ENCODE assay signal across 8 mouse cellular contexts in the genomic region with DNA sequence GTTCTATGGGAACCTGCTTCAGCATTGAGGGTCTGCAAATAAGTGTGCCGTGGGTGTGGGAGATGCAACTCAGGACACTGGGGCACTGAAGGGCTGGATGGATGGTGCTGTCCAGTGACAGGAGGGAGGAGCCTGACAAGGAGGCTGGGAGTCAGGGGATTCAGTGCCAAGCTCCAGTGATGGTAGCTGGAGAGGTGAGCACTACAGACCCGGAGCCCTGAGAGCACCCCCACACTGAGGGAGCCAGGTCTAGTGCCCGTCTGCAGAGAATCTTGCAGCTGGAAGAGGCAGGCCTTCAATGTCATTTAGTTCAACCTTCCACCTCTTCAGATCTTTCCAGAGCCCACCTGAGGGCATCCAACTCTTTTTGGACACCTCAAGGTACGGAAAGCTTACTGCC. TPM values are rescaled to one million over a fixed set of nuclear protein-coding genes. Genes with fewer than 3 reads are reported as not detected.
A peak's percentile ranks its signal among the peaks of the same experiment; 100 is the strongest.
DNase-seq lines count a peak whose midpoint lies in the region; ATAC-seq lines count a peak whose summit lies in the region.

A gene (plus strand): TSS at position 156 of the 400 bp plus-strand sequence.

- no peaks in the 10 kb centered on the region for H3K9me3 ChIP-seq in megakaryocyte, embryonic 14.5 days
- H3K9me3 ChIP-seq in midbrain, embryonic 13.5 days = no peaks in the 10 kb centered on the region

- no peak for ATAC-seq in megakaryocyte, adult 5-6 weeks (ENCODE audit: poor library complexity, severe bottlenecking)
- ATAC-seq in midbrain, embryonic 13.5 days = peak; percentile 34

- H3K36me3 ChIP-seq in megakaryocyte, embryonic 14.5 days (replicated peaks; ENCODE audit: low read length) = peaks cover 9% of the 10 kb centered on the region
- H3K36me3 ChIP-seq in midbrain, embryonic 13.5 days = no peaks in the 10 kb centered on the region

- peak within 1 kb of the TSS; percentile 88 for H3K27ac ChIP-seq in midbrain, embryonic 13.5 days

- H3K9ac ChIP-seq in midbrain, embryonic 13.5 days (replicated peaks) = peak within 1 kb of the TSS; percentile 88

- peak within 1 kb of the TSS; percentile 94 for H3K4me3 ChIP-seq in megakaryocyte, embryonic 14.5 days (replicated peaks)
- H3K4me3 ChIP-seq in midbrain, embryonic 13.5 days (replicated peaks) = peak within 1 kb of the TSS; percentile 88

- WGBS in midbrain, embryonic 13.5 days = 20% methylated on average over 4 of the region's 4 CpGs

- peaks cover 29% of the 10 kb centered on the region for H3K27me3 ChIP-seq in megakaryocyte, embryonic 14.5 days (replicated peaks)
- 0 out of 2 replicates have a peak, but pooled peaks cover 9% of the 10 kb centered on the region for H3K27me3 ChIP-seq in midbrain, embryonic 13.5 days

- H3K4me2 ChIP-seq in midbrain, embryonic 13.5 days (replicated peaks) = peak within 1 kb of the TSS; percentile 80

- H3K4me1 ChIP-seq in megakaryocyte, embryonic 14.5 days = peaks cover 56% of the 10 kb centered on the region
- H3K4me1 ChIP-seq in midbrain, embryonic 13.5 days (replicated peaks) = peaks cover 33% of the 10 kb centered on the region

- peak; percentile 75 for DNase-seq in cerebellum, adult 9-10 months
- DNase-seq in heart, adult 18-20 months = no peak
- no peak for DNase-seq in layer of hippocampus, postnatal 10 days (ENCODE audit: low spot score in 2 of 2)
- no peak for DNase-seq in spleen, postnatal 36 days (ENCODE audit: low spot score in 2 of 2)
- no peak for DNase-seq in spleen, postnatal 14 days (ENCODE audit: low spot score in 2 of 2)

RNA-seq across cellular contexts. Expression of the gene that starts here (rescaled TPM):
- polyA plus RNA-seq in megakaryocyte, embryonic 14.5 days (2012; ENCODE audit: insufficient read depth, low replicate concordance) = 27.5 and 30.1 TPM in 2 replicates
- 3.5 and 5.5 TPM in 2 replicates for total RNA-seq in megakaryocyte, adult 5-6 weeks (2015)
- total RNA-seq in megakaryocyte, adult 5-6 weeks (2017) = 5.3 and 13.8 TPM in 2 replicates
- 10 to 100 TPM; 38.8 to 42.4 TPM for total RNA-seq in heart, adult 18-20 months (2021)
- 100 to 1,000 TPM; 288 to 295 TPM for total RNA-seq in layer of hippocampus, postnatal 10 days (2021)
- 111 and 124 TPM in 2 replicates for polyA plus RNA-seq in midbrain, embryonic 13.5 days (2015; fragmentation: Nextera tagmentation; extraction: Ambion mirVana)

Comparison
In these comparisons a context has a peak if more than half of its experiments do, and no peak if none do; other contexts are left out.
1. RNA of the gene that starts here (total RNA-seq): 288 to 295 TPM in layer of hippocampus, postnatal 10 days; 38.8 to 42.4 TPM in heart, adult 18-20 months and 3.5 to 13.8 TPM in megakaryocyte, adult 5-6 weeks; every median in the first group is over 4 times any median in the second.